Mouse (Mus musculus): Measurements from ENCODE around the gene Zbtb40.

Gene Zbtb40

DNA sequence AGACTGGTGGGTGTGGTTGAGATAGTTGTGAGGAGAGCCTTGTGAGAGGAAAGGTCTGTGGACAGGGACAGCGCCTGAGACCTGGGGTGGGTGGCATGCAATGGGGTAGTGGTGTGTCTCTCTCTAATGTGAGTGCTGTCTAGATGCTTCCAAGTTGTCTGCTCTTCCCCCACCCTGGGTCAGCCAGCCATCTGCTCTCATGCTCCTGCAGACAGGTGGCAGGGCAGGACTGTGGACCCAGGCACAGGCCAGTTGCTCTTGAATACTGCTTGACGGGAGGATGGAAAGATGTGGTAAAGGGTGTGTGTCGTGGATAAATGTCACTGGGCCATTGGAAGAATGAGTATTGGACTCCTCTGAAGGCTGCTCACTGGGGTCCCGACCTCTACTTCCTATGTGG, 111.3 kb downstream of the Zbtb40 start:
- DNase-seq (ENCODE audit: low read depth in 2 of 2, low spot score in 2 of 2), result no peak

DNA sequence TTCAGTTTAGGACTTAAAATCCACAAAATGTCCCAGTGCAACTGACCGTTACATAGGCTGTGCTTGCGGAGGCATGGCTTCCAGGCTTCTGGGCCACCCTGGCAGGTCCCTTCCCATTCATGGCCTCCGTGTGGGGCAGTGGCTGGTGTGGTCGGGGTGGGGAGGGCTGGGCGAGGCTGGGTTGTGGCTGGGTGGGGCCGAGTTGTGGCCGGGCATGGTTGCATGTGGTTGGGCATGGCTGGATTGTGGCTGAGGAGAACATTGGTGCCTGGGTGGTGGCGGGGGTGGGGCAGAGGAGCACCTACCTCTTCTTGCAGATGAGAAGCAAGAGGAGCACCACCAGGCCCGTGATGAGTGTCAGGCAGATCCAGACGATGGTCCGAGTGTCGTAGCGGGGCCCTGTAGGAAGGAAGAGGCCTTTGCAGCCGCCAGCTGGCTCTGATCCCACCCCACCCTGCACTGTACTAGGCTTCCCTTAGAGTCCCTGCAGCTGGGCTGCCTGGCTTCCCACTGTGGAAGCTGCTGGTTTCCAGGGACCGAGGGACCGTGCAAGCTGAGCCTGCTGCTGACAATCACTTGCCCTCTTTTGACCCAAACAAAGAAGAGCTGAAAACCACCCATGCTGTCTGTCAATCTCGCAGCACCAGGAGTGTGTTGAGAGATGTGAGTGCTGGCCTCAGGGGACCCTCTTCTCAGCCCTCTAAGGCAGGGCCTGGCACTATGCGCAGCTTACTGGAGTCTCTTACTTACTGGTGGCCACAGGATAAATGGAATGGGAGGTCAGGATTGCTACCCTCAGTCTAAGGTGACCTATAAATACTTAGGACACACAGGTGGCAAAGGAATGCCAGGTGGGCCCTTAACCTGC, 113.6 kb downstream of the Zbtb40 start:
- DNase-seq (ENCODE audit: low read depth in 2 of 2, low spot score in 2 of 2), result no peak

DNA sequence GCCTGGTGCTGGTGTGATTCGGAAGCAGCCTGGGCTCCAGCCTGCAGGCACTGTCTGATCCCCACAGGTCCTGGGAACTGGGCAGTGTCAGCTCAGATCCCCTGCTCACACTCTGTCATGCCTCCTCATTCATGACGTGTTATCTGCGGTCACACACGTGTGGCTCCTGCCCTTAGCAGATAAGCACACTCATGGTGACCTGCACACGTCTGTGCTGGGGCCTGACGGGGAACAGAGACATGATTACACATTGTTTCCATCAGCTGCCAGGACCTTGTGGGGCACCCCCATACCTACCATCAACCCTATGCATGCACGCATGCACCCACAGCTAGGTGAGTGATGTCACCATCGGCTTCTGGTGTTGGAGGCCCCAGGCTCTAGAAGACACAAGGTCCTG, 118.1 kb downstream of the Zbtb40 start:
- no peak for DNase-seq (ENCODE audit: low read depth in 2 of 2, low spot score in 2 of 2)

Data from CD8-positive naive resting alpha-beta T cell, adult 2 months (primary cell).